Mouse (Mus musculus) T-helper 2 cell (primary cell): ENCODE measurements around the gene Hist3h2ba.

Source experiments
- in situ Hi-C: fragments of 300-600 bp; cut with MboI, MseI; formaldehyde crosslinking; loops from one replicate; pipeline ENCODE4 v1.15.1; 2025; ENCODE audit warnings: high pct_unique_total_duplicates

Gene Hist3h2ba

DNA sequence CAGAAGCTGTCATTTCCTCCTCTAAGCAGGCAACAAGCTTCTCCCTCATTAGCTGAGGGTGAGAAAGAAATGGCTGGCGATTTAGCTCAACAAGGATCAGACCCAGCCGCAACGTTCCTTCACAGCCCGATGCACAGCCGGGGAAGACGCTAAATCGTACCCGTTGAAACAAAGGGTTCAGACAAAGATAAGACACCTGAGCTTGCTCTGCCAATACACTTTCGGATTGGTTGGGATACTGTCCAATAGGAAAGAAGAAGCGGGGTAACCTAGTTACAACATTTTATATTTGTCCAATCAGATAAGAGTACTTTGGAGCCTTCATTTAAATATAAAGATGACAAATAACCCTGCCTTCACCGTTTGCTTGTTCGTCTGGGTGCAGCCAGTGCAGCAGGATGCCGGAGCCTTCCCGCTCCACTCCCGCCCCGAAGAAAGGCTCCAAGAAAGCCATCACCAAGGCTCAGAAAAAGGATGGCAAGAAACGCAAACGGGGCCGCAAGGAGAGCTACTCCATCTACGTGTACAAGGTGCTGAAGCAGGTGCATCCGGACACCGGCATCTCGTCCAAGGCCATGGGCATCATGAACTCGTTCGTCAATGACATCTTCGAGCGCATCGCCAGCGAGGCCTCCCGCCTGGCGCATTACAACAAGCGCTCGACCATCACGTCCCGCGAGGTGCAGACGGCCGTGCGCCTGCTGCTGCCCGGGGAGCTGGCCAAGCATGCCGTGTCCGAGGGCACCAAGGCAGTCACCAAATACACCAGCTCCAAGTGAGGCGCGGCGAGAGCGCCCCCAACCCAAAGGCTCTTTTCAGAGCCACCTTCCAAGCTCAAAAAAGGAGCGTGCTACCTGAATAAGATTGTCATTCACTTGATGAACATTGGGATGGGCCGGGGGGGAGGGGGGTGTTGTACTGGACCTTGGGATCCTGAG, at the start of gene Hist3h2ba:
Gene Hist3h2ba, plus strand, starts transcription at position 379 of the 938 bp plus-strand sequence.
- in situ Hi-C loops: no loop called here

DNA sequence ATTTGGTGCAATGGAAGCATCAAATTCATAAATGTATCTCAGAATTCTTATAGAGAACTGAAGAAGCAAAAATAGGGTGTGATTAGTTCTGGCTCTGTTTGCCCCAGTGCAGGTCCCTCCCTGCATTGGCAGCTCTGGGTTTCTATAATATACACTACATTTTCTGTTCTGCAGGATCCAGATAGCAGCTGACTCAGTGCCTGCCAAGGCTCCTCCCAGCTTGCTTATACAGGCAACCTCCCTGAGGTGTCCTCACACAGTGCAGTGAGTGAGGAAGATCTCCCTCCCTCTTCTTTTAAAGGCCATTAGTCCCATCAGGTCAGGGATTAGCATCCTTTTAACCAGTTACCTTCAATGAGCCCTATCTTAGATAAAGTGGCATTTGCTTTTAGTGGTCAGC, 47.6 kb upstream of the Hist3h2ba start:
- in situ Hi-C loops: no loop called here

DNA sequence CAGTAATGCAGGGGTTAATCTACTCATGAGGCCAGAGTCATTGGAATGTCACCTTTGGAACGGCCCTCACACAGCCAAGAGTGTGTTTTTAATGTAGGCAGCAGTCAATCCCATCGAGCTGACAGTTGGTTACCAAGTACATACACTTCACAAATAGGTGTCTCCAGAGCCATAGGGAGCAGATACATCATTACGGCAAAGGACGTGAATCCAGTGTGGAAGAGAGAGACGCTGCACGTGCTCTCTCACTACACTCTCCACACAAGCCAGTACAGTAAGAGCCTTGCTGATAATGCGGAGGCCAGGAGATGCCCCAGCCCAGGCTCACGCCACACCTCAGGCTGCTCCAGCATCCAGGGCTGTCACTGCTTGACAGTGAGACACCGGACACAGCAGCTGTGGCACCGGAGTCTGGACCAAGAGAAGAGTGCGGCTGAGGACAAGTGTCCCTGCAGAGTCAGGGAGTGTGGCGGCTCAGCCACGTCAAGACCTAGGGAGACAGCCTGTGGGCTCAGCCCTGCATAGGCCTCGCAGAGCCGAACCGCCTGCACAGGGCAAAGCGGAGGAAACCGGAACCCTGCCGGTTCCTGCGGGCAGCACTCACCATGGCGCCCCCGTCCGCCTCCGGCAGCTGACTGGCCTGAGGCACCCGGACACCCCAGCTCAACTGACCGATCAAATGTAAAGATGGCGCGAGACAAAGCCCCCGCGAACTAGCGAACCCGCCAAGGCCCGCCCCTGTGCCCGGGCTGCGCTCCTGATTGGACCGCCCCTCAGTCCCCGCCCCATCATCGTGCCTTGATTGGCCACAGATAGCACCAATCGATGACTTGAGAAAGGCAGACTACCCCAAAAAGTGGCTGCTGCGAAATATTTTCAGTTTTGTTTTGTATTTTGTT, 45.0 kb upstream of the Hist3h2ba start, which contains the start of gene Zfp39:
Gene Zfp39, minus strand, starts transcription at position 715 of the 899 bp plus-strand sequence.
- in situ Hi-C loops: no loop called here

DNA sequence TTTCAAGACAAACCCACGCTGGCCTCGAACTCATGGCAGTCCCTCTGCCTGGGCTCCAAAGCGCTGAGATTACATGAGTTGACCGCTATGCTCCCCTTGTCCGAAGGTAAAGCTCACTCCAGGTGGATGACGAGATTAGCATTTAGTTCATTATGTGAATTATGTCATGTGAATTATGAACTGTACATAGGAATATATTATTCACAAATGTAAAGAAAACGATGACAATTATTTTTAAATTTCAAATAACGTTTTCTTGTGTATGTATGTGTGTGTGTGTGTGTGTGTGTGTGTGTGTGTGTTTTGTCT, 44.4 kb upstream of the Hist3h2ba start:
- in situ Hi-C loops: no loop called here

DNA sequence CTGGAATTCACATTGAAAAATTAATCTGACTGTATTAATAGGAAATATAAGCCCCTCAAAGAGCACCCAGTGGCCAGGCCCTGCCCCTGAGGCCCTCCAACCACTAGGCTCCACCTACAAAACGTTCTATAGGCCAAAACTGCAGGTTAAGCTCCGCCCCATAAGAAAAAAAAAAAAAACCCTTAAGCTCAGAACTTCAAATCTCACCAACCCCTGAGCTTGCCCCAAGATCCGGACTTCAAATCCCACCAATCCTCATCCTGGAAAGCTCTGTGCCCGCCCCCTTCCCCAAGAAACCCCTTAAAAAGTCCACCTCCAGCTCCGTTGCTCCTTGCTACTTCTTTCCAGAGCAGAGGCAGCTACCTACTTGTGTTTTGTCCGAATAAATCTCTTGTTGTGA, 43.9 kb upstream of the Hist3h2ba start:
- in situ Hi-C loops: no loop called here

DNA sequence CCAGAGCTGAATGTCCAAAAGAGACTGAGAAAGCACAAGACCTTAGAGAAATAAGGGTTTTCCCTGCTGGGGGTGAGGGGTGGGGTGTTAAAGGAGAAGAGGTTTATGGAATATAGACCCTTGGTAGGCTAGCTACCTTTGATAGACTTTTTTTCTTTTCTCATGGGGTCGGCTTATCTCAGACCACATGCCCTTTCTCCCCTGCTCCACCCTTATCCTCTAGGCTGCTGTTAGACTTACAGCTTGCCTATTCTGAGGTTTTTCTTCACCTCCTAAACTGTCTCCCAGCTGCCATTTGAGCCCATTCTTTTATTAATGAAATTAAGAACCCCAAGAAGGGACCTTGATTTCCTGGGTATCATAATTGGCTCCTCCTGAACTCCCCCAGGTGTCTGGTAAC, 34.9 kb upstream of the Hist3h2ba start:
- in situ Hi-C loops: no loop called here

DNA sequence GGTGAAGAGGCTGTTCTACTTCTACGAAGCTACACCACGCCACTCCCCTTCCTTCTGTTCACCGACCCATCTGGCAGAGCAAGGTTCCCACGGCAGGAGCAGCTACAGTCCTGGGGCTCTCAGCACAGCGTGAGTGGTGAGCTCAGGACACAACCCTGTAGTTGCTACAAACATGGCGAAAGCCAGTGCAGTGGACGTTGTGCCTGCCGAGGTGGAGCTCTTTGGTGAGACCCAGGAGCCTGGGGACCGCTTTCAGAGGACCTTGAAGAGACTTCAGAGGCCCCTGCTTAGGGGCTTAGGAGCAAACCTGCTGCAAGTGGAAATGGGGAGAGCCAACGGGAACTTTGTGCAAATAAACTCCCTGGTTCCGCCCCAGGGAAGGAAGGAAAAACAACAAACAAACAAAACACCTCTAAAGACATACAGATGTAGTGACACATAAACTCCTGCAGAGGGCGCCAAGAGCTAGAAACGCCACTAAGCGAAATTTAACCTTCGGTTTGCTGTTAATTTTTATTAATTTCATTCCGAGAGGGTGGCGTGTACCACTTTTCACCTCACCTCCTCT, 34.2 kb upstream of the Hist3h2ba start:
- in situ Hi-C loops: no loop called here

DNA sequence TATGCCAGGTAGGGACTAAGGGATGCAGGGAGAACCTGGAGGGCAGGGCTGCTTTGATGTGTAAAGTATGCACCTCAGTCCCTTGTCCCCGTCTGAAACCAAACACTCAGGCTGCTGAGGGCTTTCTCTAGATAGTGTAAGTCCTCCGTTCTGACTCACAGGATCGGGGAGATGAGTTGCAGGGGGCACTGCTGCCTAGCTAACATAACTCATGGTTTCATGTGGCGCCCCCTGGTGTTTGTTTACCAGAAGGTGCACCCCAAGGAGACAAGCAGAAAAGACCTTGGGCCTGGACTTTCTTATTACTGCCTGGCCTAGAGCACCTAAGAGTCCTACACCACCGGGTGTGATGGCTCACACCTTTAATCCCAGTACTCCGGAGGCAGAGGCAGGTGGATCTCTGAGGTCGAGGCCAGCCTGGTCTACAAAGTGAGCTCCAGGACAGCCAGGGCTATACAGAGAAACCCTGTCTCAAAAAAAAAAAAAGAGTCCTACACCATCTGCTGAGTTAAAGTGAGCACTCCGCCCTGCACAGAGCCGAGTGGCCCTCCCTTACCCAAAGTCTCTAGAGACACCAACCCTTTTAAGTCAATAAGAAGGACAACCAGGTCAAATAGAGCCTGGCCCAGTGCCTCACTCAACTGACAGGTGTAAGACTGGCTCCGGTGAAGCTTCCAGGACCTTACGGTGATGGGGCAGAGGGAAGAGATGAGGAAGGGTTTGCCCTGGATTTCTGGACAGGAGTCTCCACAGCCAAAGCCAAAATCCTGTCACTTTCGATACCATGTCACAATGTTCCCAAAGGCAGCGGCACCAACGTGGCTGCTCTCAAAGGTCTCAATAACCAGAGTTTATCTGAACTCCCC, 31.6 kb upstream of the Hist3h2ba start:
- in situ Hi-C loops: no loop called here

DNA sequence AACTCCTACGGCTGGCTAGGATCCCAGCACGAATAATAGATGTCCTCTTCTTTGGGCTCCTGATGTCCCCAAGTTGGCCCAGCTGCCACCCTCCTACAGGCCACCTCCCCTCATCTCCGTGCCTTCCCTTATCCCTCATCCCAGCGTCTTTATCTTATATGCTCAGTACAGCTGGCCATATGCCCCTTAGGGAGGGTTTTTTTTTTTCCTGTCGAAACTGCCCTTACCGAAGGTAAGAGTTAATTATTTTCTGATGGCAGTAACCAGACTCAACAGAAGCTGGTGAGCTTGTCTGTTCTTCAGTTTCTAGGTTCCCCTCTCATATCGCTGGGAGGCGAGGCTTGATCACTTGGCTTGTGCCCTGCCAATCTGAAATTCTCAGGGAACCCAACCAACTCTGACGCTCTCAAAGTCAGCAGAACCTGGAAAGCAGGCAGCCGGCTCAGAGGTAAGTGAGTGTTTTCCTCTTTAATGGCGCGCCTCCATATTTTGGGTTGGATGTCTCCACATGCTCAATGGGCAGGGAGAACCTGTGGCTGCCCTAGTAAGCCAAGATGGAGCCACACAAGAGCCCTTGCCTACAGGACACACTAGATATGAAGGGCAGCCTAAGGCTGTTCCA, 30.9 kb upstream of the Hist3h2ba start, which contains the start of gene Btnl10:
Gene Btnl10, plus strand, starts transcription at position 164 of the 622 bp plus-strand sequence.
- in situ Hi-C loops: no loop called here

DNA sequence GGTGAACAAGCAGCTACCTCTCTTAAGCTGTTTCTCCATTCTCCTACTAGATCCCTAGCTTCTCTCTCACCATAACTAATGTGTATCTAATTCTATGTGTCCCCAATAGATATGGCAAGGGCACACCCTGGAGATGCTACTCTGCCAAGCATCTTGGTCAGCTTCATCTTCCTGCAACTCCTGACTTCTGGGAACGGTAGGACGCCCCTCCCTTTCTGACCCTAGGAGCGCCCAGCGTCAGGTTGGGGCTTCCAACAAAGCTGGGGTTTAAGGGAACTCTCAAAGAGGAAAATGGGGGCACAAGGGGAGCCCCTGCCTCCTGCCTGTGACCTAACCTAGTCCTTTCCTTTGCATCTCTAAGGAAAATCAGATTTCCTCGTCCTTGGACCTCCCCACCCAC, 30.0 kb upstream of the Hist3h2ba start:
- in situ Hi-C loops: no loop called here

DNA sequence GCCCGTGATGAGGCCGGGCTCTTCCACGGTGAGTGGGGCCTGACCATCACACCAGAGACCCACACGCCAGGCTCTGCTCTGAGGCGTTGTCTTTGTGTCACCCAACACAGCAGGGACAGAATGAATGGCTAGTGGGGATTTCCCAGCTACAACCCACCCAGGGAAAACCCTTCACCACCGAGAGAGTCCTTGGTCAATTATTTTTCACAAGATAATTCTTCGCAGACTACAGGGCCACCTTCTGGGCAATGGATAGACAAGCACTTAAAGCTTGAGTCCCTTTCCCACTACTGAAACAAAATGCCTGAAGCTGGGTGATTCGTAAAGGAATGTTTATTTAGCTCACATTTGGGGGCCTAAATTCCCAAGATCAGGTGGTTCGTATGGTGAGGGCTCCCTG, 26.3 kb upstream of the Hist3h2ba start:
- in situ Hi-C loops: no loop called here

DNA sequence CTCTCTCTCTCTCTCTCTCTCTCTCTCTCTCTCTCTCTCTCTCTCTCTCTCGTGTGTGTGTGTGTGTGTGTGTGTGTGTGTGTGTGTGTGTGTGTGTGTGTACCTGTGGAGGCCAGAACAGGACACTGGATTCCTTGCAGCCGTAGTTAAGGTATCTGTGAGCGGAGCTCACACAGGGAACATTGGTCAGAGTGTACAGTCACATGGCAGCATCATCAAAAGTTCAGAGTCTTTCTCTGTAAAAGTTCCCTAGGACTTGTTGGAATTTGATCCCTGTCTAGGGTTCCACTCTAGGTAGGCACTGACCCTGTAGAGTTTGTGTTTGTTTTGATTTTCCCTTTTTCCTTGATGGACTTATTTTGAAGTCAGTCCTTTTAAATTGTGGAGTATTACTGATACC, 22.1 kb upstream of the Hist3h2ba start:
- in situ Hi-C loops: no loop called here

DNA sequence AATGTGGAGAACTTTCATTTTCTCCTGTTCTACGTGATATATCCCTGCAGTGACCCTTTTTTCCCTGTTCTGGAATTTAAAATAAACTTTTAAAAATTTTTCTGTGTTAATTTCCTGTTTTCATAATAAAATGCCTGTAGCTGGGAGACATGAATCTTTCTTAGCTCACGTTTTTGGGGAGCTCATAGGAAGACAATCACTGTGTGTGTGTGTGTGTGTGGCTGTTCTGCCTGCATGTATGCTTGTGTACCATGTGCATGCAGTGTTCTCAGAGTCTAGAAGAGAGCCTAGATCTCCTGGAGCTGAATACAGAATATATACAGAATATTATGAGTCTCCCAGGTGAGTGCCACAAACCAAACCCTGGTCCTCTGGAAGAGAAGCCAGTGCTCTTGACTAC, 21.7 kb upstream of the Hist3h2ba start:
- in situ Hi-C loops: no loop called here

DNA sequence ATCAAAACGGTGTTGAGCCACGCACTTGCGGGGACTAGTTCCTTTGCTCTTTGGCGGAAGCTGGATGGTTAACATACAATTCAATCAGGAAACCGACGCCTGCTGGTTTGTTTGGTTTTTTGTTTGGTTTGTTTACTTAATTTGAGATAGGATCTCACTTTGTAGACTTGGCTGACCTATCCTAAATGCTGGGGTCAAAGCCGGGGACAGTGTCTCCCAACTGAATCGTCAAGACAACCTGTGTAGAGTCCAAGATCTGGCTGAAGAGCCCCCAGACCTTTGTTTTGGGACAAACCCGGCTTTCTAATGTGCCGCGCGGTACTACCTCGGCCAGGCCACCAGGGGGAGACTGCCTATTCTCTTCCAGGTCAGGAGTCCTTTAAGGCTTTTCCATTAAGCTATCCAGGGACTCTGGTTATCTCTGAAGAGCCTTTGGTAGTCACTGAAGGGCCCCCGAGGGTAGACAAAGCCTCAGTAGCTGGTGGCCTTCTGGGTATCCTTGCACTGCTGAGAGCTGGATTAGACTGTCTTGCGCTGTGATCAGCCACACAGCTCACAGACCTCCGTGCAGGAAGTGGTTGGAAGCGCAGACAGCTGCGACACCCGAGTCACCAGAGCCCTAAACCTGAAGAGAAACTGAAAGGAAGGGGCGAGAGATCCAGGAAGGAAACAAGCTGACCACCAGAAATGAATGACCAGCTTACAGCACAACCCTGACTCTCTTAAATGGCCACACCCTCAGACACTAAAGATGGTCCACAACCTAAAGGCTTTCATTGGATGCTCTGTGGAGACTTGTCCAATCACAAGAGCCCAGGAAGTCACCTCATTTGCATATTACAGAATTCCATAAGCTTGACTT, 20.7 kb upstream of the Hist3h2ba start:
- in situ Hi-C loops: no loop called here

DNA sequence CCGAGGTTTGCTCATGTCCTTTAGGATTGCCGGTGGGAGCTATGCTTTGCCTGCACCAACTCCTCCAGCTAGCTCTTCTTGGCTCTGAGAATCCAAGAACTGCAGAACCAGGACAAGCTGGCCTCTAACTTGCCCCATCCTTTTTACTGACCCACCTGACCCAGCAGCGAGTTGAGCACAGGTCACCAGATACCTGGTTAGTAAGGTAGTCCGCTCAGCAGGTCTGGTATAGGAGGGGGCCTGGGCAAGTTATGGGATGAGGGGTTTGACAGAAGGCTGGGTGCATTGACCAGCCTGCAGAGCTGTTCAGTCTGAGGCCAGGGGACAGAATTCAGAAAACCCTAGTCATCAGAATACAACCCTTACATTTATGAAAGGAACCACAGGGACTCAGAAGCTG, 19.7 kb upstream of the Hist3h2ba start:
- in situ Hi-C loops: no loop called here

DNA sequence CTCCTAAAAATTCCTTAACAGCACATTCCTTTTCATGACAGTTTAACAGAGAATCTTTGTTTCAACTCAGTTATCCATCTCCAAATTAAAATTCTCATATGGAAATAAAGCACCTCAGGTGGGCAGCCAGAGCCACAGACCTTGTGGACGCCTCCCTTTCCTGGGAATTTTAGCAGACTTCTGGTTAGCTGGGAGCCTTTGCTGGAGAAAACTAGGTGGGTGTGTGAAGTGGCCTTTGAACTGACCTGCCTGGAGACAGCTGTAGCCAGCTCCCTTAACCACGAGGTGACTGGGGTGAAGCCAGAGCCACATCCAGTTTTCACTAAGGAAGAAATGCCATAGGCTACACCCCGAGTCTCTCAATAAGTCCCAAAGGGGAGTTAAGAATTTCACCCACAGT, 19.1 kb upstream of the Hist3h2ba start:
- in situ Hi-C loops: no loop called here

DNA sequence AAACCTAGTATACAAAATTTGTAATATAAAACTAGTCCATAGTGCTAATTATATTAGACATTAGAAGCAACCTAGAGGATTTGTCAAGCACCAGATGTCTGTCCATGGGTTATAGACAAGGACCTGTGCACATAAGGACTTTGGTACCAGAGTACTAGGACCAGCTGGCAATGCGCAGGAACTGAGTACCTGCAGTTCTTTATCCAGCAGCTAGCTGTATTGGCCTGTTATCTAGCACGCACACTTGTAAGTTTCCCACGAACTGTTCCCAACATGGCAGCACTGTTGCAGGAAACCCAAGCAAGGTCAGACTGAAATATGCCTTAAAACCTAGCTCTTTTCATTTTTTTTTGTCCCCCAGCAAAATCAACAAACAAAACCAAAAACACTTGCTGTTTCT, 18.5 kb upstream of the Hist3h2ba start:
- in situ Hi-C loops: no loop called here

DNA sequence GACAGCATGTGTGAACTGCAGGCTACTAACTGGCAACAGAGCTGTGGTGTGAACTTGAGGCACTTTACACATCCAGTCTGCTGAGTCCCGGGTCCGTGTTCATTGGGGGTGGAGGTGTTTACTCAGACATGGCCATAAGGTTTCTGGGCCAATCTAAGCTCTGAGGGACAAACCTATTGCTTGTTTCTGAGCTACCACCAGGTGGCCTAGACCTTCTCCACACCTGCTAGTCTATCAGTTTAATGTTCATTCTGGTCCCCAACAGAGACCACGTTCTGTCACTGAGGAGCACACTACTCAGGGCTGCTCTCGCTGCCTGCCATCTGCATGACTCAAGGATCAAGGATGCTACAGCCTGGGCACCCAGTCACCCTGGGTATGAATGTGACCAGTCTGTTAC, 17.1 kb upstream of the Hist3h2ba start:
- in situ Hi-C loops: no loop called here

DNA sequence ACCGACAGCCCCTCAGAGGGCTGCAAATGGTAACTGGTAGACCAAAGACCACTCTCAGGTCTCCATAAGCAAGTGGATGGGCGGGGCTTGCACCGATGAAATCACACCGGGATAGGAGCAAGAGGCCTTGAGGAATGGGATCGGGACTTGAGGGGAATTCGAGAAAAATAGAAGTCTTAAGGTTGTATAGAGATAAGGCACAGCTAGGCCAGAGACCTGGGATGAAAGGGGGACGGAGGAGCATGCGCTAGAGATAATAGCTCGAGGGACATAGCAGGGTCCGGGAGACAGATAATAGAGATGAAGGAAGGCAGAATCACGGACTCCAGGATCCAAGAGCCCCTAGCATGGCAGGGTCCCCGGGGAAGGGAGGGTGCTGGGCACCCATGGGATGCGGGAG, 10.8 kb upstream of the Hist3h2ba start:
- in situ Hi-C loops: no loop called here
